Mouse (Mus musculus) C2C12 (cell line): ENCODE results near the gene Tnni2.

ENCODE experiments used
- CTCF ChIP-seq: IDR thresholded peaks from one replicate; pipeline ENCODE4 v1.5.1; 2011; ENCODE audit not compliant: control insufficient read depth, insufficient read depth, insufficient read length
- FOSL1 ChIP-seq: IDR thresholded peaks from one replicate; pipeline ENCODE4 v1.8.0; 2011; ENCODE audit warnings: mild to moderate bottlenecking, low read length; ENCODE audit not compliant: poor library complexity, insufficient read depth, severe bottlenecking
- USF1 ChIP-seq: IDR thresholded peaks from one replicate; pipeline ENCODE4 v1.6.1; 2011; ENCODE audit warnings: low read depth, mild to moderate bottlenecking, control low read depth, moderate library complexity

GRCm38 (mm10) chr7:142403591-142403990 is 38.0 kb upstream of the Tnni2 start:
- TF ChIP-seq FOSL1 (no peak), CTCF (no peak), USF1 (no peak)
